Mouse (Mus musculus) lung, postnatal 0 days (tissue): ENCODE data around the gene Laptm5.

Experiments used
- CTCF ChIP-seq: IDR thresholded peaks from 2 replicates; pipeline ENCODE4 v1.5.1; 2016; ENCODE audit warnings: antibody characterized with exemption, mild to moderate bottlenecking
- EP300 ChIP-seq: IDR thresholded peaks from 2 replicates; pipeline ENCODE4 v1.6.1; 2016; ENCODE audit warnings: antibody characterized with exemption, mild to moderate bottlenecking, control low read depth

DNA sequence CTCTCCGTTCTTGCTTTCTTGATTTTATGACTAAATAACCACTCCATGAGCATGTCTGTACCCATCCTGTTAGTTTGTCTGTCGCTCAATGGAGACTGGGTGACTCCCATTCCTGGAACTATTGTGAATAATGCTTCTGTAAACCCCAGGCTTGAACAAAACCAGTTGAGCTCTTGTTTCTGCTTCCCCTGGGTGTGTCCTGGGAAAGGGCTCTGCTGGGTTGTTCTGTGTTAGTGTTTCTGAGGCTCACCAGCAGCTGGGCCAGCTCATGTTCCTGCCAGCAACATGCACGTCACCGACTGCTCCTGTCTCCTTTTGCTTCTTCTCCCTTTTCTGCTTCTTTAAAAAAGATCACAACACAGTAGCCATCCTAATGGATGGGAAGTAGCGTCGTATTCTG, 17.2 kb upstream of the Laptm5 start:
- no peak for TF ChIP-seq EP300
- no peak for TF ChIP-seq CTCF
